Mouse (Mus musculus) midbrain, postnatal 0 days (tissue): ENCODE results near the gene Cbx2. TPM values are rescaled to one million over a fixed set of nuclear protein-coding genes. Genes with fewer than 3 reads are reported as not detected.
A peak's percentile ranks its signal among the peaks of the same experiment; 100 is the strongest.

ENCODE experiments used
- ATAC-seq: fragments of 200-750 bp; cut with Nextera tagmentation; 2 replicates; pipeline ENCODE4 v1.8.0; 2017; ENCODE audit warnings: moderate number of reproducible peaks, mild to moderate bottlenecking, moderate TSS enrichment, moderate library complexity; ENCODE audit not compliant: low FRiP score
- DNase-seq: peaks from one replicate; pipeline ENCODE4 v3.0.0-alpha.2; 2015; ENCODE audit warnings: low spot score
- H3K27ac ChIP-seq: fragments of 300-500 bp; sonication (generic); 2 replicates; pipeline ENCODE4 v1.5.1; 2014; ENCODE audit warnings: low read depth, mild to moderate bottlenecking, low read length, mixed read lengths
- H3K27me3 ChIP-seq: fragments of 300-500 bp; sonication (generic); 2 replicates; pipeline ENCODE4 v1.6.1; 2014; ENCODE audit warnings: low read length, control low read depth, mixed read lengths; ENCODE audit not compliant: insufficient read depth
- H3K36me3 ChIP-seq: fragments of 300-500 bp; sonication (generic); 2 replicates; pipeline ENCODE4 v1.6.1; 2014; ENCODE audit warnings: low read length, control low read depth, mixed read lengths; ENCODE audit not compliant: insufficient read depth
- H3K4me1 ChIP-seq: fragments of 300-500 bp; sonication (generic); 2 replicates; pipeline ENCODE4 v1.6.1; 2014; ENCODE audit warnings: mild to moderate bottlenecking, control low read depth, antibody characterized with exemption, low read length, mixed read lengths; ENCODE audit not compliant: insufficient read depth
- H3K4me2 ChIP-seq: fragments of 300-500 bp; sonication (generic); 2 replicates; pipeline ENCODE4 v1.6.1; 2014; ENCODE audit warnings: low read depth, mild to moderate bottlenecking, low read length, mixed read lengths; ENCODE audit not compliant: poor library complexity, severe bottlenecking
- H3K4me3 ChIP-seq: fragments of 300-500 bp; sonication (generic); 2 replicates; pipeline ENCODE4 v1.5.1; 2014; ENCODE audit warnings: low read depth, mild to moderate bottlenecking, low read length, moderate library complexity
- H3K9ac ChIP-seq: fragments of 300-500 bp; sonication (generic); replicated peaks from 2 replicates; pipeline ENCODE4 v1.6.1; 2014; ENCODE audit warnings: mild to moderate bottlenecking, low read length, moderate library complexity, mixed read lengths; ENCODE audit not compliant: poor library complexity, severe bottlenecking
- H3K9me3 ChIP-seq: fragments of 300-500 bp; sonication (generic); 2 replicates; pipeline ENCODE4 v1.6.1; 2016; ENCODE audit warnings: low read length, control low read depth
- CTCF ChIP-seq: IDR thresholded peaks from 2 replicates; pipeline ENCODE4 v1.5.1; 2016; ENCODE audit warnings: antibody characterized with exemption, mild to moderate bottlenecking
- WGBS: fragments of 180-500 bp; shearing (Covaris S2); extraction: QIAGEN DNeasy Blood & Tissue Kit; methylation state at CpG from one replicate; pipeline ENCODE4 v1.1.7; 2014; 5-methylcytosine and 5-hydroxymethylcytosine counted together
- polyA plus RNA-seq: library from polyadenylated mRNA; unstranded; fragments of >200 nt; fragmentation: Nextera tagmentation; extraction: Ambion mirVana; gene quantifications from 2 replicates; pipeline ENCODE4 v1.2.1, GENCODE M21; 2015
- total RNA-seq: library from RNA; depleted of rRNA; stranded (reverse); fragments of >200 nt; gene quantifications from 2 replicates; pipeline ENCODE4 v1.2.3, GENCODE M21; 2014

Cbx2 gene
- total and polyA plus RNA-seq, 2 experiments from 2014 or later: 6.7 to 10.6 TPM

- no peak for TF ChIP-seq CTCF
- peak overlapping the region; percentile 59 for H3K4me2 ChIP-seq
- no peaks in the 10 kb centered on the region for H3K36me3 ChIP-seq
- H3K4me3 ChIP-seq: peak overlapping the region; percentile 34
- no peaks in the 10 kb centered on the region for H3K4me1 ChIP-seq
- WGBS: 2% methylated on average over 39 of the region's 39 CpGs
- peaks cover 75% of the 10 kb centered on the region for H3K27me3 ChIP-seq
- H3K27ac ChIP-seq: no peak overlapping the region
- H3K9me3 ChIP-seq: no peaks in the 10 kb centered on the region
- 0 out of 2 replicates have a peak overlapping the region, but pooled peaks have one; percentile 25 for H3K9ac ChIP-seq
- DNase-seq: peak; percentile 60
- ATAC-seq: peak; percentile 3; the same call in 1 of the 2 replicates
Observed at GRCm38 (mm10) chr11:119046601-119047245, 24.0 kb downstream of the Cbx2 start.

- WGBS: under 1% methylated on average over 43 of the region's 43 CpGs
- Histone ChIP-seq H3K4me1 (peaks cover 5% of the 10 kb centered on the region), H3K27me3 (peaks cover 68% of the 10 kb centered on the region), H3K27ac (no peak overlapping the region), H3K9ac (no peak overlapping the region), H3K4me3 (0 out of 2 replicates have a peak overlapping the region, but pooled peaks have one; percentile 34), H3K4me2 (peak overlapping the region; percentile 59), H3K36me3 (no peaks in the 10 kb centered on the region), H3K9me3 (no peaks in the 10 kb centered on the region)
- peak; percentile 44 for TF ChIP-seq CTCF
- no peak for DNase-seq
- ATAC-seq: peak; percentile 28; the same call in 1 of the 2 replicates
Observed at GRCm38 (mm10) chr11:119047261-119048132, 24.7 kb downstream of the Cbx2 start.

- Histone ChIP-seq H3K9me3 (no peaks in the 10 kb centered on the region), H3K36me3 (no peaks in the 10 kb centered on the region), H3K4me3 (no peak overlapping the region), H3K4me2 (no peak overlapping the region), H3K27me3 (peaks cover 62% of the 10 kb centered on the region), H3K9ac (no peak overlapping the region), H3K27ac (no peak overlapping the region), H3K4me1 (peaks cover 11% of the 10 kb centered on the region)
- DNase-seq (no peak), ATAC-seq (no peak)
- no peak for TF ChIP-seq CTCF
- 1% methylated on average over 13 of the region's 13 CpGs for WGBS
Observed at GRCm38 (mm10) chr11:119048133-119048510, 25.4 kb downstream of the Cbx2 start.

- no peak for DNase-seq
- H3K27me3 ChIP-seq: peaks cover 41% of the 10 kb centered on the region
- no peaks in the 10 kb centered on the region for H3K36me3 ChIP-seq
- no peaks in the 10 kb centered on the region for H3K9me3 ChIP-seq
- ATAC-seq: no peak
- no peak overlapping the region for H3K27ac ChIP-seq
- no peak overlapping the region for H3K4me3 ChIP-seq
- H3K4me1 ChIP-seq: peaks cover 18% of the 10 kb centered on the region
- WGBS: 8% methylated on average over 2 of the region's 2 CpGs
- no peak overlapping the region for H3K9ac ChIP-seq
- no peak overlapping the region for H3K4me2 ChIP-seq
- TF ChIP-seq CTCF: no peak
Observed at GRCm38 (mm10) chr11:119050361-119050760, 27.6 kb downstream of the Cbx2 start.

- no peak for TF ChIP-seq CTCF
- Histone ChIP-seq H3K27me3 (peaks cover 32% of the 10 kb centered on the region), H3K27ac (no peak overlapping the region), H3K9me3 (no peaks in the 10 kb centered on the region), H3K4me1 (peaks cover 23% of the 10 kb centered on the region), H3K36me3 (no peaks in the 10 kb centered on the region), H3K4me2 (no peak overlapping the region), H3K4me3 (no peak overlapping the region), H3K9ac (no peak overlapping the region)
- ATAC-seq: no peak
- DNase-seq: no peak
Observed at GRCm38 (mm10) chr11:119051426-119051825, 28.7 kb downstream of the Cbx2 start.
